Mouse (Mus musculus) liver, adult 2 months (tissue): Measurements from ENCODE around the gene Tlr6.

Experiments
- CTCF ChIP-seq: fragments of 200-500 bp; IDR thresholded peaks from 2 replicates; pipeline ENCODE4 v1.5.1; 2011; ENCODE audit warnings: low read depth, low read length, control low read depth
- POLR2A ChIP-seq: fragments of 200-500 bp; IDR thresholded peaks from 2 replicates; pipeline ENCODE4 v1.6.1; 2011; ENCODE audit warnings: low read length, control low read depth; ENCODE audit not compliant: insufficient read depth; ENCODE audit errors: extremely low read depth

- TF ChIP-seq CTCF (no peak), POLR2A (no peak)
Measured at GRCm38 (mm10) chr5:64905516-64906271, 54.2 kb downstream of the Tlr6 start.
